Mouse (Mus musculus) neutrophil, adult 65 days (primary cell): ENCODE measurements around the gene Ptprk. TPM values are rescaled to one million over a fixed set of nuclear protein-coding genes. Genes with fewer than 3 reads are reported as not detected.

ENCODE experiments used
- total RNA-seq: library from RNA; stranded (reverse); gene quantifications from 2 replicates; pipeline ENCODE4 v1.2.4, GENCODE M21; 2023

Ptprk gene
- total RNA-seq = not detected in 2 replicates

DNA sequence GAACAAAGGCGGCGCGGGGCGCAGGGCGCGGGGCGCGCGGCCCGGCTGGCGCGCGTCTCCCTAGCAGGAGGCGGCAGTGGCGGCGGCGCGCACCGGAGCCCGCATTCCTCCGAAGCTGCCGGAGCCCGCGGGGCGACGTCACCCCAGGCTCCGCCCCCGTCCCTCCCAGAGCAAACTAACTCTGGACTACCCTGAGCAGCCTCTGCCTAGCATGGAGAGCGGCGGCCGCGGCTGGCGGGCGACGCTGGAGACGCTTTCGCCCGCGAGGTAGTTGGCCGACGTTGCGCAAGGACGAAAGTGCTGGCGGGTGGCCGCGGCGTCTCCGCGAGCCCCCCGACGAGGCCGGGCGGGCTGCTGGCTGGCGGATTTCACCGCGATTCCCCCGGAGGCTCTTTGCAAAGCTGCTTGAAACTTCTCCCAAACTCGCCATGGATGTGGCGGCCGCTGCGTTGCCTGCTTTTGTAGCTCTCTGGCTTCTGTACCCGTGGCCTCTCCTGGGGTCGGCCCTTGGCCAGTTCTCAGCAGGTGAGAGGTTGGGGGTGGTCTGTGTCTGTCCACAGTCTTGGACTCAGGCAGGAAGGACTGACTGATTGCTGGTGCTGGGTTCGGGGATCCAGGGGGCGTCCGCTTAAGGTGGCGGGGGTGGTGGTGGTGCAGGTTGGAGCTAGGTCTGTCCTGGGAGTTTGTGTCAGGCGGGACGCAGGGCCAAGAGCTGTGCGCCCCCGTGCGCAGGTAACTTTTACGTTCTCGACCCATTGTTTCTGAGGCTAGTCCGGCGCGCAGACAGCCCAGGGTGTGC lies at the start of gene Ptprk:
Ptprk (plus strand) TSS at position 168 of the 799 bp plus-strand sequence.

